Mouse (Mus musculus) lung, postnatal 0 days (tissue): ENCODE data around the gene Slc15a3. TPM values are rescaled to one million over a fixed set of nuclear protein-coding genes. Genes with fewer than 3 reads are reported as not detected.

Source experiments
- ATAC-seq: fragments of 200-750 bp; cut with Nextera tagmentation; 2 replicates; pipeline ENCODE4 v1.8.0; 2017; ENCODE audit warnings: moderate library complexity
- DNase-seq: peaks from one replicate; pipeline ENCODE4 v3.0.0-alpha.2; 2016; ENCODE audit warnings: low spot score
- H3K27ac ChIP-seq: fragments of 300-500 bp; sonication (generic); 2 replicates; pipeline ENCODE4 v1.5.1; 2014; ENCODE audit warnings: antibody characterized with exemption, mild to moderate bottlenecking, low read length, mixed read lengths
- H3K27me3 ChIP-seq: fragments of 300-500 bp; sonication (generic); replicated peaks from 2 replicates; pipeline ENCODE4 v1.6.1; 2014; ENCODE audit warnings: low read length, mixed read lengths; ENCODE audit not compliant: insufficient read depth
- H3K36me3 ChIP-seq: fragments of 300-500 bp; sonication (generic); 2 replicates; pipeline ENCODE4 v1.6.1; 2014; ENCODE audit warnings: low read length, mixed read lengths; ENCODE audit not compliant: insufficient read depth
- H3K4me1 ChIP-seq: fragments of 300-500 bp; sonication (generic); 2 replicates; pipeline ENCODE4 v1.6.1; 2014; ENCODE audit warnings: antibody characterized with exemption, low read depth, low read length, mixed read lengths; ENCODE audit not compliant: insufficient read depth
- H3K4me2 ChIP-seq: fragments of 300-500 bp; sonication (generic); replicated peaks from 2 replicates; pipeline ENCODE4 v1.6.1; 2014; ENCODE audit warnings: low read depth, mild to moderate bottlenecking, low read length, moderate library complexity, mixed read lengths
- H3K4me3 ChIP-seq: fragments of 300-500 bp; sonication (generic); 2 replicates; pipeline ENCODE4 v1.5.1; 2014; ENCODE audit warnings: low read depth, low read length
- H3K9ac ChIP-seq: fragments of 300-500 bp; sonication (generic); replicated peaks from 2 replicates; pipeline ENCODE4 v1.6.1; 2014; ENCODE audit warnings: low read depth, mild to moderate bottlenecking
- H3K9me3 ChIP-seq: fragments of 300-500 bp; sonication (generic); 2 replicates; pipeline ENCODE4 v1.6.1; 2016; ENCODE audit warnings: low read length, mixed read lengths
- CTCF ChIP-seq: IDR thresholded peaks from 2 replicates; pipeline ENCODE4 v1.5.1; 2016; ENCODE audit warnings: antibody characterized with exemption, mild to moderate bottlenecking
- EP300 ChIP-seq: IDR thresholded peaks from 2 replicates; pipeline ENCODE4 v1.6.1; 2016; ENCODE audit warnings: antibody characterized with exemption, mild to moderate bottlenecking, control low read depth
- WGBS: fragments of 180-500 bp; shearing (Covaris S2); extraction: QIAGEN DNeasy Blood & Tissue Kit; methylation state at CpG from one replicate; pipeline ENCODE4 v1.1.7; 2014; 5-methylcytosine and 5-hydroxymethylcytosine counted together
- polyA plus RNA-seq: library from polyadenylated mRNA; unstranded; fragments of >200 nt; fragmentation: Nextera tagmentation; extraction: Ambion mirVana; gene quantifications from 2 replicates; pipeline ENCODE4 v1.2.1, GENCODE M21; 2015

Gene Slc15a3
- polyA plus RNA-seq, 1 experiment from 2014 or later, result 3.0 TPM

- Histone ChIP-seq H3K9ac (no peak overlapping the region), H3K4me3 (no peak overlapping the region), H3K9me3 (no peaks in the 10 kb centered on the region), H3K27me3 (no peaks in the 10 kb centered on the region), H3K36me3 (no peaks in the 10 kb centered on the region), H3K4me1 (no peaks in the 10 kb centered on the region; the same call in 1 of the 2 replicates), H3K4me2 (no peak overlapping the region), H3K27ac (no peak overlapping the region)
- 66% methylated on average over 3 of the region's 3 CpGs for WGBS
- DNase-seq, result no peak
- no peak for ATAC-seq
- no peak for TF ChIP-seq EP300
- no peak for TF ChIP-seq CTCF
Measured at GRCm38 (mm10) chr19:10892201-10892600, 52.7 kb downstream of the Slc15a3 start.

- Histone ChIP-seq H3K9ac (peak within 1 kb of the TSS; percentile 69), H3K4me3 (peak within 1 kb of the TSS; percentile 69), H3K27ac (peak within 1 kb of the TSS; percentile 76), H3K4me1 (no peaks in the 10 kb centered on the region; the same call in 1 of the 2 replicates), H3K27me3 (no peaks in the 10 kb centered on the region), H3K4me2 (peak within 1 kb of the TSS; percentile 81), H3K36me3 (peaks cover 16% of the 10 kb centered on the region; the same call in 1 of the 2 replicates), H3K9me3 (no peaks in the 10 kb centered on the region)
- DNase-seq (peak; percentile 98), ATAC-seq (peak; percentile 98)
- TF ChIP-seq CTCF, result peak; percentile 44
- peak; percentile 54; the same call in 1 of the 2 replicates for TF ChIP-seq EP300
- WGBS, result under 1% methylated on average over 43 of the region's 43 CpGs
Measured at GRCm38 (mm10) chr19:10895016-10895528, 55.5 kb downstream of the Slc15a3 start, which contains the start of gene Prpf19. Gene Prpf19 (plus strand): TSS chr19:10895231.

DNA sequence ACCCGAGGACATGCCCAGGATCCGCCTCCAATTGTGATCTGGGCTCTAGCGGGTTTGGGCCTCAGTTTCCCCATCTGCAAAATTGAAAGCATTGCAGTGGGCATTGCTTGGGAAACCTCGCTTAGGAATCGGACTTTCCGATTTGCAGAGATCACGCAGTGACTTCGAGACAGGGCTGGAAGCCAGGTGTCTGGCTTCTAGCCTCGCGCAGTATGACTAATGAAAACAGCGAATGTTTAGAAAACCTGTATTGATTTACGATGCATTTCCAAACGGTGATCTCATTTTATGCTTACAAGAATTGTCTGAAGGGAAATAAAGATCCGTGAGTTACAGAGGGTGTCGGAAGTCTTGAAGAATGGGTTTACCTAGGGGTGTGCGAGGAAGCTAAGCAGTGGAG, 56.2 kb downstream of the Slc15a3 start:
- Histone ChIP-seq H3K4me2 (peak overlapping the region; percentile 81), H3K9ac (peak overlapping the region; percentile 69), H3K27me3 (no peaks in the 10 kb centered on the region), H3K27ac (peak overlapping the region; percentile 76), H3K4me3 (peak overlapping the region; percentile 69), H3K4me1 (no peaks in the 10 kb centered on the region; the same call in 1 of the 2 replicates), H3K36me3 (peaks cover 22% of the 10 kb centered on the region), H3K9me3 (no peaks in the 10 kb centered on the region)
- whole genome bisulfite sequencing, result under 1% methylated on average over 16 of the region's 16 CpGs
- ATAC-seq (no peak), DNase-seq (peak; percentile 21)
- no peak for TF ChIP-seq CTCF
- TF ChIP-seq EP300, result no peak

- 55% methylated on average over 7 of the region's 7 CpGs for WGBS
- Histone ChIP-seq H3K36me3 (peaks cover 28% of the 10 kb centered on the region), H3K4me2 (peak overlapping the region; percentile 81; the same call in 1 of the 2 replicates), H3K4me3 (no peak overlapping the region), H3K4me1 (no peaks in the 10 kb centered on the region; the same call in 1 of the 2 replicates), H3K27me3 (no peaks in the 10 kb centered on the region), H3K9me3 (no peaks in the 10 kb centered on the region), H3K9ac (0 out of 2 replicates have a peak overlapping the region, but pooled peaks have one; percentile 26), H3K27ac (no peak overlapping the region)
- DNase-seq, result no peak
- TF ChIP-seq EP300 (no peak), CTCF (no peak)
- ATAC-seq, result no peak
Measured at GRCm38 (mm10) chr19:10896849-10897248, 57.3 kb downstream of the Slc15a3 start.

DNA sequence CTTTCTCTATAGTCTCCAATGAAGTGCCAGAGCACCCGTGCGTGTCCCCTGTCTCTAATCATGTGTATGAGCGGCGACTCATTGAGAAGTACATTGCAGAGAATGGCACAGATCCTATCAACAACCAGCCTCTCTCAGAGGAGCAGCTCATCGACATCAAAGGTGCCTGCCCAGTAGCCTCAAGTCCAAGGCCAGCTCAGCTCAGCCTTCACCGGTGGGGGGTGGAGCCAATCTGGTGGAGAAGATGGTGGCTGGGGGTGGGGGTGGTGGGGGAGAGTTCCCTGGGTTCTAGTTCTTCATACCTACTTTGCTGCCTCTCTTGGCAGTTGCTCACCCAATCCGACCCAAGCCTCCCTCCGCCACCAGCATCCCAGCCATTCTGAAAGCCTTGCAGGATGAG, 58.0 kb downstream of the Slc15a3 start:
- ATAC-seq (no peak), DNase-seq (no peak)
- Histone ChIP-seq H3K27me3 (no peaks in the 10 kb centered on the region), H3K36me3 (peaks cover 34% of the 10 kb centered on the region), H3K4me2 (no peak overlapping the region), H3K4me1 (no peaks in the 10 kb centered on the region; the same call in 1 of the 2 replicates), H3K9me3 (no peaks in the 10 kb centered on the region), H3K27ac (no peak overlapping the region), H3K4me3 (no peak overlapping the region), H3K9ac (0 out of 2 replicates have a peak overlapping the region, but pooled peaks have one; percentile 26)
- WGBS, result 83% methylated on average over 8 of the region's 8 CpGs
- no peak for TF ChIP-seq EP300
- no peak for TF ChIP-seq CTCF

DNA sequence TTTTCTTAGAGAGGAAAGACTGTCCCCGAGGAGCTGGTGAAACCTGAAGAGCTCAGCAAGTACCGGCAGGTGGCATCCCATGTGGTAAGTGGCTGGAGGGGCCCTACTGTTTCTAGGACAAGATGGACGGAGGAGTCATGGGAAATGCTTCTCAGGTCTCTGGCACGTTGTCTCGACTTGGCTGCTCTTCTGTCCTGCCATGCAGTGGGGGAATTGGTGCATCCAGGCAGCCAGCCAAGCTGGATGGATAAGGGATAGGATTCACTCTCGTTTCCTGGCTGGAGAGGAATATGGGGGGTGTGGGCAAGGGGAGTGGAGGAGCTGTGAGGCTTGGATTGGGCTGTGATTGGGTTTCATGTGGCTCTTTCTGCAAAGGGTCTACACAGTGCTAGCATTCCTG, 60.8 kb downstream of the Slc15a3 start:
- H3K27ac ChIP-seq, result no peak overlapping the region
- H3K27me3 ChIP-seq, result no peaks in the 10 kb centered on the region
- no peak overlapping the region for H3K4me3 ChIP-seq
- peaks cover 49% of the 10 kb centered on the region for H3K36me3 ChIP-seq
- no peak overlapping the region for H3K9ac ChIP-seq
- no peak overlapping the region for H3K4me2 ChIP-seq
- no peaks in the 10 kb centered on the region for H3K9me3 ChIP-seq
- no peak for ATAC-seq
- no peaks in the 10 kb centered on the region; the same call in 1 of the 2 replicates for H3K4me1 ChIP-seq
- WGBS, result 66% methylated on average over 6 of the region's 6 CpGs
- no peak for DNase-seq
- TF ChIP-seq EP300 (no peak), CTCF (no peak)
